Mouse (Mus musculus): Measurements from ENCODE around the gene Sprn. TPM values are rescaled to one million over a fixed set of nuclear protein-coding genes. Genes with fewer than 3 reads are reported as not detected.
A peak's percentile ranks its signal among the peaks of the same experiment; 100 is the strongest.

Gene Sprn
- polyA plus RNA-seq (2016; fragmentation: Nextera tagmentation; extraction: Ambion mirVana): not detected in 2 replicates

- WGBS: 3% methylated on average over 28 of the region's 28 CpGs
- Histone ChIP-seq H3K27me3 (ENCODE audit: low read depth, poor library complexity, severe bottlenecking) (peaks cover 73% of the 10 kb centered on the region), H3K4me1 (peaks cover 14% of the 10 kb centered on the region), H3K27ac (no peak within 1 kb of the TSS), H3K4me3 (peak within 1 kb of the TSS; percentile 34), H3K36me3 (no peaks in the 10 kb centered on the region; the same call in 1 of the 2 replicates), H3K9me3 (replicated peaks) (no peaks in the 10 kb centered on the region)
- DNase-seq (ENCODE audit: low spot score): peak; percentile 33
Measured at GRCm38 (mm10) chr7:140154218-140154927, at the start of gene Sprn. Gene Sprn (minus strand): TSS chr7:140154877.

- Histone ChIP-seq H3K27ac (no peak overlapping the region), H3K4me1 (no peaks in the 10 kb centered on the region), H3K9me3 (replicated peaks) (no peaks in the 10 kb centered on the region), H3K36me3 (no peaks in the 10 kb centered on the region), H3K27me3 (ENCODE audit: low read depth, poor library complexity, severe bottlenecking) (no peaks in the 10 kb centered on the region), H3K4me3 (no peak overlapping the region)
- 93% methylated on average over 4 of the region's 4 CpGs for WGBS
- no peak for DNase-seq (ENCODE audit: low spot score)
Measured at GRCm38 (mm10) chr7:140201090-140201489, 46.4 kb upstream of the Sprn start.

GRCm38 (mm10) chr7:140196002-140196401 is 41.3 kb upstream of the Sprn start:
- Histone ChIP-seq H3K9me3 (replicated peaks) (no peaks in the 10 kb centered on the region), H3K4me3 (no peak overlapping the region), H3K27ac (no peak overlapping the region), H3K36me3 (no peaks in the 10 kb centered on the region), H3K27me3 (ENCODE audit: low read depth, poor library complexity, severe bottlenecking) (no peaks in the 10 kb centered on the region), H3K4me1 (no peaks in the 10 kb centered on the region)
- WGBS: 89% methylated on average over 8 of the region's 8 CpGs
- DNase-seq (ENCODE audit: low spot score): no peak

GRCm38 (mm10) chr7:140194031-140194430 is 39.4 kb upstream of the Sprn start:
- no peaks in the 10 kb centered on the region for H3K36me3 ChIP-seq
- no peaks in the 10 kb centered on the region for H3K4me1 ChIP-seq
- no peak overlapping the region for H3K4me3 ChIP-seq
- no peaks in the 10 kb centered on the region for H3K9me3 ChIP-seq (replicated peaks)
- no peaks in the 10 kb centered on the region for H3K27me3 ChIP-seq (ENCODE audit: low read depth, poor library complexity, severe bottlenecking)
- 89% methylated on average over 4 of the region's 4 CpGs for WGBS
- no peak overlapping the region for H3K27ac ChIP-seq
- DNase-seq (ENCODE audit: low spot score): no peak

- Histone ChIP-seq H3K4me1 (no peaks in the 10 kb centered on the region), H3K9me3 (replicated peaks) (no peaks in the 10 kb centered on the region), H3K27me3 (ENCODE audit: low read depth, poor library complexity, severe bottlenecking) (no peaks in the 10 kb centered on the region), H3K4me3 (no peak overlapping the region), H3K36me3 (no peaks in the 10 kb centered on the region), H3K27ac (no peak overlapping the region)
- DNase-seq (ENCODE audit: low spot score): no peak
- 79% methylated on average over 2 of the region's 2 CpGs for WGBS
Measured at GRCm38 (mm10) chr7:140192851-140193250, 38.2 kb upstream of the Sprn start.

GRCm38 (mm10) chr7:140192445-140192844 is 37.8 kb upstream of the Sprn start:
- WGBS: 59% methylated on average over 2 of the region's 2 CpGs
- DNase-seq (ENCODE audit: low spot score): no peak

GRCm38 (mm10) chr7:140190435-140190834 is 35.8 kb upstream of the Sprn start:
- Histone ChIP-seq H3K9me3 (replicated peaks) (no peaks in the 10 kb centered on the region), H3K4me3 (no peak overlapping the region), H3K36me3 (no peaks in the 10 kb centered on the region), H3K27ac (no peak overlapping the region), H3K27me3 (ENCODE audit: low read depth, poor library complexity, severe bottlenecking) (no peaks in the 10 kb centered on the region), H3K4me1 (no peaks in the 10 kb centered on the region)
- WGBS: 89% methylated on average over 1 of the region's 1 CpGs
- DNase-seq (ENCODE audit: low spot score): no peak

More at GRCm38 (mm10) chr7:140192445-140192844, 37.8 kb upstream of the Sprn start:
- Histone ChIP-seq H3K27ac (no peak overlapping the region), H3K4me3 (no peak overlapping the region), H3K4me1 (no peaks in the 10 kb centered on the region), H3K36me3 (no peaks in the 10 kb centered on the region), H3K9me3 (replicated peaks) (no peaks in the 10 kb centered on the region), H3K27me3 (ENCODE audit: low read depth, poor library complexity, severe bottlenecking) (no peaks in the 10 kb centered on the region)

GRCm38 (mm10) chr7:140188391-140189328 is 34.0 kb upstream of the Sprn start:
- Histone ChIP-seq H3K27ac (no peak overlapping the region), H3K9me3 (replicated peaks) (no peaks in the 10 kb centered on the region), H3K4me1 (no peaks in the 10 kb centered on the region), H3K36me3 (no peaks in the 10 kb centered on the region), H3K4me3 (no peak overlapping the region), H3K27me3 (ENCODE audit: low read depth, poor library complexity, severe bottlenecking) (no peaks in the 10 kb centered on the region)
- no peak for DNase-seq (ENCODE audit: low spot score)
- 63% methylated on average over 4 of the region's 4 CpGs for WGBS

- no peak for DNase-seq (ENCODE audit: low spot score)
- Histone ChIP-seq H3K27me3 (ENCODE audit: low read depth, poor library complexity, severe bottlenecking) (no peaks in the 10 kb centered on the region), H3K4me1 (no peaks in the 10 kb centered on the region), H3K36me3 (no peaks in the 10 kb centered on the region), H3K9me3 (replicated peaks) (no peaks in the 10 kb centered on the region), H3K4me3 (no peak overlapping the region), H3K27ac (no peak overlapping the region)
- WGBS: 87% methylated on average over 7 of the region's 7 CpGs
Measured at GRCm38 (mm10) chr7:140187721-140188390, 33.2 kb upstream of the Sprn start.

GRCm38 (mm10) chr7:140186646-140187620 is 32.3 kb upstream of the Sprn start:
- Histone ChIP-seq H3K4me1 (no peaks in the 10 kb centered on the region), H3K9me3 (replicated peaks) (no peaks in the 10 kb centered on the region), H3K27me3 (ENCODE audit: low read depth, poor library complexity, severe bottlenecking) (no peaks in the 10 kb centered on the region), H3K36me3 (no peaks in the 10 kb centered on the region), H3K4me3 (no peak overlapping the region), H3K27ac (no peak overlapping the region)
- WGBS: 72% methylated on average over 18 of the region's 18 CpGs
- no peak for DNase-seq (ENCODE audit: low spot score)

GRCm38 (mm10) chr7:140184206-140184605 is 29.5 kb upstream of the Sprn start:
- no peak overlapping the region for H3K27ac ChIP-seq
- no peaks in the 10 kb centered on the region for H3K36me3 ChIP-seq
- DNase-seq (ENCODE audit: low spot score): no peak
- H3K4me1 ChIP-seq: no peaks in the 10 kb centered on the region
- 89% methylated on average over 4 of the region's 4 CpGs for WGBS
- no peaks in the 10 kb centered on the region for H3K27me3 ChIP-seq (ENCODE audit: low read depth, poor library complexity, severe bottlenecking)
- no peaks in the 10 kb centered on the region for H3K9me3 ChIP-seq (replicated peaks)
- H3K4me3 ChIP-seq: no peak overlapping the region

GRCm38 (mm10) chr7:140180692-140181091 is 26.0 kb upstream of the Sprn start:
- H3K9me3 ChIP-seq (replicated peaks): no peaks in the 10 kb centered on the region
- H3K27ac ChIP-seq: no peak overlapping the region
- H3K27me3 ChIP-seq (ENCODE audit: low read depth, poor library complexity, severe bottlenecking): no peaks in the 10 kb centered on the region
- WGBS: 83% methylated on average over 2 of the region's 2 CpGs
- DNase-seq (ENCODE audit: low spot score): no peak
- no peak overlapping the region for H3K4me3 ChIP-seq
- H3K4me1 ChIP-seq: no peaks in the 10 kb centered on the region
- no peaks in the 10 kb centered on the region for H3K36me3 ChIP-seq

Data from limb, embryonic 10.5 days (tissue).